Mouse (Mus musculus) erythroblast, embryonic 14.5 days (primary cell): ENCODE data around the gene Fmo4.

Experiments used
- GATA1 ChIP-seq: IDR thresholded peaks from 2 replicates; pipeline ENCODE4 v1.6.1; 2012; ENCODE audit warnings: low read length, inconsistent platforms, mixed read lengths
- TAL1 ChIP-seq: IDR thresholded peaks from 3 replicates; pipeline ENCODE4 v1.6.1; 2012; ENCODE audit warnings: low read length, inconsistent platforms, mixed read lengths

DNA sequence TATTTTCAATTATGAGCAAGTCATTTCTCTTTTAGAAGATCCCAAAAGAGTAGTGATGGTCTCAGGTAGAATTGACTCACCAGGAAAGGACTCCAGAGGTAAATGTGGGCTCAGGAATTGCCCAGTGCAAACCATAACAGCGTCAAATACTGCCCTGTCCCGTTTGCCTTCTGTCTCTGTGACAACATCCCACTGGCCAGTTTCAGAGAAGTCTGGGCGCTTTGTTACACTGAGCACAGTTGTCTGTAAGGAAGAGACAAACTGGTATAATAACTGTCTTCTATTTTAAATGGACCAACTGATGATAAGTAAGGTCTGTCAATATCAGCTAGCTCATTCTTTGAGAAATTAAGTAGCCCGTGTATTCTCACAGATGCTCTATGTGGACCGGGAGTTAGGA lies 6.3 kb downstream of the Fmo4 start:
- TF ChIP-seq TAL1 (no peak), GATA1 (no peak)
